Mouse (Mus musculus) heart, embryonic 16.5 days (tissue): ENCODE results near the gene Uggt1. TPM values are rescaled to one million over a fixed set of nuclear protein-coding genes. Genes with fewer than 3 reads are reported as not detected.

ENCODE experiments used
- ATAC-seq: fragments of 200-750 bp; cut with Nextera tagmentation; replicated peaks from 2 replicates; pipeline ENCODE4 v1.8.0; 2017; ENCODE audit warnings: moderate number of reproducible peaks; ENCODE audit not compliant: insufficient read depth, low FRiP score; ENCODE audit errors: extremely low read depth
- H3K27ac ChIP-seq: fragments of 300-500 bp; sonication (generic); 2 replicates; pipeline ENCODE4 v1.5.1; 2014; ENCODE audit warnings: mild to moderate bottlenecking, low read length, control low read depth, moderate library complexity
- H3K27me3 ChIP-seq: fragments of 300-500 bp; sonication (generic); 2 replicates; pipeline ENCODE4 v1.6.1; 2014; ENCODE audit warnings: low read length, mixed read lengths; ENCODE audit not compliant: control insufficient read depth, insufficient read depth
- H3K36me3 ChIP-seq: fragments of 300-500 bp; sonication (generic); 2 replicates; pipeline ENCODE4 v1.6.1; 2014; ENCODE audit not compliant: control insufficient read depth, insufficient read depth
- H3K4me1 ChIP-seq: fragments of 300-500 bp; sonication (generic); 2 replicates; pipeline ENCODE4 v1.6.1; 2014; ENCODE audit warnings: low read length, mixed read lengths; ENCODE audit not compliant: control insufficient read depth, insufficient read depth
- H3K4me2 ChIP-seq: fragments of 300-500 bp; sonication (generic); 2 replicates; pipeline ENCODE4 v1.6.1; 2014; ENCODE audit warnings: low read depth, mild to moderate bottlenecking, control low read depth, low read length
- H3K4me3 ChIP-seq: fragments of 300-500 bp; sonication (generic); 2 replicates; pipeline ENCODE4 v1.5.1; 2014; ENCODE audit warnings: mild to moderate bottlenecking, control low read depth, low read length
- H3K9ac ChIP-seq: fragments of 300-500 bp; sonication (generic); 2 replicates; pipeline ENCODE4 v1.6.1; 2014; ENCODE audit warnings: low read length, control low read depth
- H3K9me3 ChIP-seq: fragments of 300-500 bp; sonication (generic); replicated peaks from 2 replicates; pipeline ENCODE4 v1.6.1; 2016; ENCODE audit warnings: low read length; ENCODE audit not compliant: control insufficient read depth
- WGBS: fragments of 180-500 bp; shearing (Covaris S2); extraction: QIAGEN DNeasy Blood & Tissue Kit; methylation state at CpG from one replicate; pipeline ENCODE4 v1.1.7; 2014; 5-methylcytosine and 5-hydroxymethylcytosine counted together
- polyA plus RNA-seq: library from polyadenylated mRNA; unstranded; fragments of >200 nt; fragmentation: Nextera tagmentation; extraction: Ambion mirVana; gene quantifications from 2 replicates; pipeline ENCODE4 v1.2.1, GENCODE M21; 2015

Gene Uggt1
- polyA plus RNA-seq, 1 experiment from 2014 or later: 35.9 TPM

GRCm38 (mm10) chr1:36125076-36125475 is 119.4 kb downstream of the Uggt1 start:
- H3K9me3 ChIP-seq: no peaks in the 10 kb centered on the region
- no peaks in the 10 kb centered on the region for H3K27me3 ChIP-seq
- H3K4me2 ChIP-seq: no peak overlapping the region
- no peak overlapping the region for H3K27ac ChIP-seq
- no peaks in the 10 kb centered on the region for H3K36me3 ChIP-seq
- WGBS: 45% methylated on average over 7 of the region's 7 CpGs
- H3K9ac ChIP-seq: no peak overlapping the region
- H3K4me1 ChIP-seq: no peaks in the 10 kb centered on the region; the same call in 1 of the 2 replicates
- H3K4me3 ChIP-seq: no peak overlapping the region
- ATAC-seq: no peak

GRCm38 (mm10) chr1:36121172-36121571 is 123.3 kb downstream of the Uggt1 start:
- no peak overlapping the region for H3K9ac ChIP-seq
- no peaks in the 10 kb centered on the region for H3K4me1 ChIP-seq
- no peaks in the 10 kb centered on the region for H3K27me3 ChIP-seq
- H3K4me3 ChIP-seq: no peak overlapping the region
- H3K4me2 ChIP-seq: no peak overlapping the region
- ATAC-seq: no peak
- H3K9me3 ChIP-seq: no peaks in the 10 kb centered on the region
- no peaks in the 10 kb centered on the region for H3K36me3 ChIP-seq
- 81% methylated on average over 8 of the region's 8 CpGs for WGBS
- H3K27ac ChIP-seq: no peak overlapping the region

DNA sequence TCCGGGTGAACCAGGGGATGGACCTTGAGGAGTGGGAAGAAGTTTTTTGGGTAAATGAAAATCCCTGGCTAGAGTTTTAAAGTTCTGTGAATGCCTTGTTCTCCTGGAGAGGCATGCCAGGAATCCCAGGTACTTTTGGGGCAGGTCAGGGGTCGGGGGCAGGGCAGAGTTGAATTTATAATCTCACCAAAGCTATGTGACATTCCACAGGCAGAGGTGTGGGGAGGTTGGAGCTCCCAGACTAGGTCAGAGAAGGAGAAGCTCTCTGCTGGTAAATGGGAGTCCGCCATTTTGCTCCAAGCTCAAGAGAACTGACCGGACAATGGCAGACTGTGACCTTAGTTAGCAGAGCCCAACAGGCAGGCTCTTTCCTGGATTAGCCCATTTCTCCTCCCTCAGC is 125.1 kb downstream of the Uggt1 start:
- Histone ChIP-seq H3K4me1 (no peaks in the 10 kb centered on the region), H3K9me3 (no peaks in the 10 kb centered on the region), H3K9ac (no peak overlapping the region), H3K36me3 (no peaks in the 10 kb centered on the region), H3K27me3 (no peaks in the 10 kb centered on the region), H3K4me2 (no peak overlapping the region), H3K27ac (no peak overlapping the region), H3K4me3 (no peak overlapping the region)
- 85% methylated on average over 4 of the region's 4 CpGs for WGBS
- ATAC-seq: no peak

DNA sequence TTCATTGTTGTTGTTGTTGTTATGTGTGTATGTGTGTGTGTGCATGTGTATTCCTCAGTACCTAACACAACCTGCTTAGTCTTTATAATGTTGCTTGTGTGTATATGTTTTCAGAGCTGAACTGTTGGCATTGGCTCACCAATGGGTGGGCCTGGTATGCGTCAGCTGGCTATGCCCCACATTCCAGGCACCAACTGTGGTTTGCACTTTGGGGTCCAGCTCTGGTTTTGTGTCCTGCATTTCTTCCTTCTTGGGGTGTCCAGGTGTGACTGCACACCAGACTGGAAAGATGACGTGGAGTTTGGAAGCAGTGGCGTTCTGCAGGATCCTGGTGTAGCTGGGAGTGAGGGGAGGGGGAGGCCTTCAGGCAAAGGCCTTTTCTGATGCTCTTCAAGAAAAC is 125.6 kb downstream of the Uggt1 start:
- Histone ChIP-seq H3K36me3 (no peaks in the 10 kb centered on the region), H3K4me1 (no peaks in the 10 kb centered on the region), H3K4me3 (no peak overlapping the region), H3K27me3 (no peaks in the 10 kb centered on the region), H3K4me2 (no peak overlapping the region), H3K27ac (no peak overlapping the region), H3K9me3 (no peaks in the 10 kb centered on the region), H3K9ac (no peak overlapping the region)
- 79% methylated on average over 3 of the region's 3 CpGs for WGBS
- ATAC-seq: no peak

DNA sequence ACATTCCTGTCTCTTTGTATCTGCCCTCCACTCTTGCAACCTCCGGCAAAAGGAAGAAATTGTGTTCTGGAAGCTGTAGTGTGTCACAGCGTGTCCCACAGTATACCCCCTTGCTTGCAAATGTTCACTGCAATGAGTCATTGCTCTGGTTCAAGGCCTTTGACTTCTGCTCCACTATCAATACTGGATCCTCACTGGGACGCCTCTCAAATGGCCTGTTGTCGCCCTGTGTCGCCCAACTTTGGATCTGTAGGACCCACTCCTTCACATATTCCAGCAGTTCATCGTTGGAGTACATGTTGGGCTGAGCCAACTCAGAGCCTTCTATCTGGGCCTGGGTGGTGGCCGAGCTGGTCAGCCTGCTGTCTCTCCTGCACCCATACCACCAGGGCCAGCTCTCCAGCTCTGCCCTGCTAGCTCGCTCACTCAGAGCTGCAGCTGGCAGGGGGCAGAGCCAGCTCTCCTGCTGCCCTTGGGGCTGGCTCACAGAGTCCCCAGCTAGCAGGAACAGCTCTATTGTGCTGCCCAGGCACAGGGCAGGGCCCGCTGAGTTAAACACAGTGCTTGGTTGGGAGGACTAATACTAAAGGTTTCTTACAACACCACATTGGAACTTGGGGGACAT is 126.3 kb downstream of the Uggt1 start:
- Histone ChIP-seq H3K27ac (no peak overlapping the region), H3K4me2 (no peak overlapping the region), H3K4me3 (no peak overlapping the region), H3K9ac (no peak overlapping the region), H3K4me1 (no peaks in the 10 kb centered on the region), H3K36me3 (no peaks in the 10 kb centered on the region), H3K27me3 (no peaks in the 10 kb centered on the region), H3K9me3 (no peaks in the 10 kb centered on the region)
- no peak for ATAC-seq
- WGBS: 78% methylated on average over 9 of the region's 9 CpGs

- Histone ChIP-seq H3K4me3 (no peak overlapping the region), H3K27ac (no peak overlapping the region), H3K36me3 (no peaks in the 10 kb centered on the region), H3K4me1 (no peaks in the 10 kb centered on the region), H3K9ac (no peak overlapping the region), H3K4me2 (no peak overlapping the region), H3K9me3 (no peaks in the 10 kb centered on the region), H3K27me3 (no peaks in the 10 kb centered on the region)
- no peak for ATAC-seq
- 65% methylated on average over 5 of the region's 5 CpGs for WGBS
Observed at GRCm38 (mm10) chr1:36116488-36116887, 128.0 kb downstream of the Uggt1 start.

DNA sequence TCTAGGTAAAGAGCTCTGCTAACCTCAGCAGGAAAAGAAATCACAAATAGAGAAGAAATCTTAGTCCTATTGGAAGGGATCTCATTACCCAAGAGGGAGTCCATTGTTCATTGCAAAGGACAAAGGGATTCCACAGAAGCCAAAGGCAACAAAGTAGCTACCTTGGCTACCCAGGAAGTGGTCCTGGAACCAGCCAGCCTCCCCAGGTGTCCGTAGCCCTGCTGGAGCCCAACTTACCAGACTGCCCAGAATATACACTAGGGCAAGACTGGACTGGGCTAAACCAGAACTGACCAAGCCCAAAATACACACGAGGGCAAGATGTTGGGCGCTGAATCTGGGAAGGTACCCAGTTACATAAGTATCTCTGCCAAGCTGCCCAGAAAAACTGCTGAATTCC is 129.7 kb downstream of the Uggt1 start:
- H3K4me1 ChIP-seq: no peaks in the 10 kb centered on the region
- H3K27ac ChIP-seq: no peak overlapping the region
- no peak overlapping the region for H3K4me3 ChIP-seq
- H3K9me3 ChIP-seq: no peaks in the 10 kb centered on the region
- no peak for ATAC-seq
- WGBS: 91% methylated on average over 3 of the region's 3 CpGs
- H3K9ac ChIP-seq: no peak overlapping the region
- no peaks in the 10 kb centered on the region for H3K36me3 ChIP-seq
- H3K27me3 ChIP-seq: no peaks in the 10 kb centered on the region
- H3K4me2 ChIP-seq: no peak overlapping the region

DNA sequence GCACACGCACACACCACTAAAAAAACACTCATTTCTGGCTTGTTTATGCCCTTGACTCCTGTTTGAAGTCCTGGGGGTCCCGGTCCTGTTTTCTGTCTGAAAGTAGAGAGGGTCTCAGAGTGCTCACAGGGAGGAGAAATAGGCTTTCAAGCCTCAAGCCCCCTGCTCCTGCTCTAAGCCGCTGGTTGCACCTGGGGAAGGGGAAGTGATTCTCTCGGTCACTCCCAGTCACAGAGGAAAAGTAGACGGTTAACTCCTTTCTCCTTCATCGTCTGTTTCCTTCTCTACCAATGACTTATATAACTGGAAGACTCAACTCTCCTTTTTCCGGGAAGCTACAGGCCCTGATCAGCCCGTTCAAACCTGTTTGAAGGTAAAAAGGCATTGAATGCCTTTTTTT is 130.8 kb downstream of the Uggt1 start:
- no peaks in the 10 kb centered on the region for H3K9me3 ChIP-seq
- H3K9ac ChIP-seq: no peak overlapping the region
- H3K4me1 ChIP-seq: no peaks in the 10 kb centered on the region
- H3K27me3 ChIP-seq: no peaks in the 10 kb centered on the region
- ATAC-seq: no peak
- no peak overlapping the region for H3K27ac ChIP-seq
- no peak overlapping the region for H3K4me2 ChIP-seq
- H3K4me3 ChIP-seq: no peak overlapping the region
- WGBS: 71% methylated on average over 8 of the region's 8 CpGs
- no peaks in the 10 kb centered on the region for H3K36me3 ChIP-seq

GRCm38 (mm10) chr1:36112665-36113064 is 131.9 kb downstream of the Uggt1 start:
- no peak overlapping the region for H3K9ac ChIP-seq
- H3K4me1 ChIP-seq: no peaks in the 10 kb centered on the region
- no peaks in the 10 kb centered on the region for H3K27me3 ChIP-seq
- 83% methylated on average over 3 of the region's 3 CpGs for WGBS
- ATAC-seq: no peak
- no peaks in the 10 kb centered on the region for H3K9me3 ChIP-seq
- H3K4me2 ChIP-seq: no peak overlapping the region
- H3K27ac ChIP-seq: no peak overlapping the region
- no peaks in the 10 kb centered on the region for H3K36me3 ChIP-seq
- H3K4me3 ChIP-seq: no peak overlapping the region
